Mouse (Mus musculus): ENCODE measurements around the gene Adamts9.

DNA sequence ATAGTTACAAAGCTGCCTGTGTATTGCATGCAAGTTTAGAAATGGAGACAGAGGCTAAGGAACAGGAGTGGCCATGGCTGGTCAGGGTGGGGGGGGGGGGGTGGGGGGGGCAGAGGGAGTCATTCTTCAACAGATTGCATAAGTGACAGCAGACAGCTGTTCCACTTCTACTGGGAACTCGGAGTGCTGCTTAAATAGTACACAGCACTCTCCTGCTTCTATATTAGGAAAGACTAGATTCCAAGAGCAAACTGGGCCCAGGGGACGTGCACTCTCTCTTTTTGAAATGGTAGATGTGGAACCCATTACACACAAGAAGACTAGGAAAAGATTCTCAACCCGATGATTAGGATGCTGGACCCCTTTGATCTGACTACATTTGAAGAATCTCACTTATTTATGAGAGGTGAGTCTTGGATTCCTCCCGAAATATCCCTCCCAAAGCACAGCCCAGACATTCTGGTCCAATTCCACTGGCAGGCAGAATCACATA is 74.2 kb downstream of the Adamts9 start, which contains the start of gene Gm15737:
- TF ChIP-seq CTCF (IDR thresholded peaks at IDR 0.05; ENCODE audit: control insufficient read depth, insufficient read depth, low read length): no peak
- TF ChIP-seq POLR2A (IDR thresholded peaks at IDR 0.05; ENCODE audit: borderline replicate concordance, control insufficient read depth, low read depth, low read length): no peak
